Mouse (Mus musculus) midbrain, embryonic 16.5 days (tissue): ENCODE results near the gene Rasl10b. TPM values are rescaled to one million over a fixed set of nuclear protein-coding genes. Genes with fewer than 3 reads are reported as not detected.
A peak's percentile ranks its signal among the peaks of the same experiment; 100 is the strongest.

Experiments used
- ATAC-seq: fragments of 200-750 bp; cut with Nextera tagmentation; 2 replicates; pipeline ENCODE4 v1.8.0; 2017; ENCODE audit warnings: moderate TSS enrichment
- H3K27ac ChIP-seq: fragments of 300-500 bp; sonication (generic); 2 replicates; pipeline ENCODE4 v1.5.1; 2014; ENCODE audit warnings: mild to moderate bottlenecking, low read length, mixed read lengths
- H3K27me3 ChIP-seq: fragments of 300-500 bp; sonication (generic); 2 replicates; pipeline ENCODE4 v1.6.1; 2014; ENCODE audit warnings: low read depth, low read length, mixed read lengths; ENCODE audit not compliant: control insufficient read depth, insufficient read depth
- H3K36me3 ChIP-seq: fragments of 300-500 bp; sonication (generic); 2 replicates; pipeline ENCODE4 v1.6.1; 2014; ENCODE audit warnings: mild to moderate bottlenecking, low read length, moderate library complexity, mixed read lengths; ENCODE audit not compliant: control insufficient read depth, insufficient read depth
- H3K4me1 ChIP-seq: fragments of 300-500 bp; sonication (generic); 2 replicates; pipeline ENCODE4 v1.6.1; 2014; ENCODE audit warnings: mild to moderate bottlenecking, low read length, mixed read lengths; ENCODE audit not compliant: control insufficient read depth, insufficient read depth
- H3K4me2 ChIP-seq: fragments of 300-500 bp; sonication (generic); 2 replicates; pipeline ENCODE4 v1.6.1; 2014; ENCODE audit warnings: mild to moderate bottlenecking, low read length, mixed read lengths
- H3K4me3 ChIP-seq: fragments of 300-500 bp; sonication (generic); 2 replicates; pipeline ENCODE4 v1.5.1; 2014; ENCODE audit warnings: low read depth, mild to moderate bottlenecking, low read length, moderate library complexity, mixed read lengths
- H3K9ac ChIP-seq: fragments of 300-500 bp; sonication (generic); 2 replicates; pipeline ENCODE4 v1.6.1; 2014; ENCODE audit warnings: low read depth, low read length, mixed read lengths
- H3K9me3 ChIP-seq: fragments of 300-500 bp; sonication (generic); replicated peaks from 2 replicates; pipeline ENCODE4 v1.6.1; 2014; ENCODE audit warnings: mild to moderate bottlenecking, low read length, mixed read lengths; ENCODE audit not compliant: control insufficient read depth, poor library complexity, severe bottlenecking
- WGBS: fragments of 180-500 bp; shearing (Covaris S2); extraction: QIAGEN DNeasy Blood & Tissue Kit; methylation state at CpG from one replicate; pipeline ENCODE4 v1.1.7; 2014; 5-methylcytosine and 5-hydroxymethylcytosine counted together
- polyA plus RNA-seq: library from polyadenylated mRNA; unstranded; fragments of >200 nt; fragmentation: Nextera tagmentation; extraction: Ambion mirVana; gene quantifications from 2 replicates; pipeline ENCODE4 v1.2.1, GENCODE M21; 2015

Rasl10b gene
- polyA plus RNA-seq, 1 experiment from 2014 or later: 32.9 TPM

DNA sequence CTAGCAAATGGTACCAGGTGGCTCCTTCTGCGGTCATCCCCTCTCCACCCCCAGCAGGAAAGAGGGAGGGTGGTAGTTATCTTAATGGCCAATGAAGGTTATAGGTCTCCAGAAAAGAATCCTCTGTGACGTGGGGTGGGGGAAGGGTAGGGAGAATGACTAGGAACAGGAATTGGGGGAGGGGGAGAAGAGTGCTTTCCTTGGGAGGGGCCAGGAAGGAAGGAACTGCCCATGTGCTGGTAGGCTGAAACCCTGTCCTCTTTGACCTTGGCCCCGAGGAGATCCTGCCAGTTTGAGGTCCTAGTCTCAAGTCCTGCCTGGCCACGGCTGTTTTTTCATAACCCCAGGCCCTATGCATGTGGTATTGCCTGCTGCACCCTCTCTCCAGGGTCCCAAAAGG, 40.4 kb downstream of the Rasl10b start:
- Histone ChIP-seq H3K4me1 (peaks cover 8% of the 10 kb centered on the region; the same call in 1 of the 2 replicates), H3K27me3 (peaks cover 16% of the 10 kb centered on the region), H3K36me3 (no peaks in the 10 kb centered on the region), H3K4me2 (no peak overlapping the region), H3K9me3 (no peaks in the 10 kb centered on the region), H3K27ac (no peak overlapping the region), H3K4me3 (no peak overlapping the region), H3K9ac (no peak overlapping the region)
- WGBS: 75% methylated on average over 4 of the region's 4 CpGs
- ATAC-seq: no peak

GRCm38 (mm10) chr11:83450550-83450949, 41.6 kb downstream of the Rasl10b start:
- no peak for ATAC-seq
- WGBS: 24% methylated on average over 1 of the region's 1 CpGs
- H3K4me2 ChIP-seq: no peak overlapping the region
- no peaks in the 10 kb centered on the region for H3K9me3 ChIP-seq
- peaks cover 2% of the 10 kb centered on the region; the same call in 1 of the 2 replicates for H3K4me1 ChIP-seq
- no peak overlapping the region for H3K27ac ChIP-seq
- H3K9ac ChIP-seq: no peak overlapping the region
- H3K4me3 ChIP-seq: no peak overlapping the region
- peaks cover 4% of the 10 kb centered on the region for H3K27me3 ChIP-seq
- no peaks in the 10 kb centered on the region for H3K36me3 ChIP-seq

DNA sequence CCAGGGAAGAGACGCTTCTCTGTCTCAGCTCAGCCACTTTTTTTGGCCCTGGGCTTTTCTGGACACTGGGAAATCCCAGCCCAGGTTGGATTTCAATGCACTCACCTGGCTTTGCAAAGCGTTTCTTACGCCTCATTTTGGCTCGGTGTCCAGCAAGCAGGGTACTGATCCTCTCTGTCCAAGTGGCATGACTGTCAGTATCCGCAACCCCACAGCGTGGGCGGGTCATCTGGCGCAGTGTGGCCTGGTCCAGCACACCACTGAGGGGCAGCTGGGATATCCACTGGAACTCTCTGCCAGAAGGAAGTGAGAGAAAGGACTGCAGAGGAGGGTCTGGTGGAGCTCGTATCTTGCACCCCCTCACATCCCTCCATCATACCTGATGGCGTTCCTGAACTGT, 42.3 kb downstream of the Rasl10b start:
- no peaks in the 10 kb centered on the region for H3K36me3 ChIP-seq
- no peak for ATAC-seq
- H3K27ac ChIP-seq: no peak overlapping the region
- no peak overlapping the region for H3K4me2 ChIP-seq
- WGBS: 86% methylated on average over 10 of the region's 10 CpGs
- H3K27me3 ChIP-seq: no peaks in the 10 kb centered on the region
- no peaks in the 10 kb centered on the region for H3K9me3 ChIP-seq
- H3K4me1 ChIP-seq: peaks cover 2% of the 10 kb centered on the region; the same call in 1 of the 2 replicates
- no peak overlapping the region for H3K9ac ChIP-seq
- no peak overlapping the region for H3K4me3 ChIP-seq

- no peak overlapping the region for H3K27ac ChIP-seq
- no peak overlapping the region for H3K9ac ChIP-seq
- no peak overlapping the region for H3K4me3 ChIP-seq
- no peaks in the 10 kb centered on the region for H3K4me1 ChIP-seq
- no peaks in the 10 kb centered on the region for H3K27me3 ChIP-seq
- ATAC-seq: no peak
- H3K36me3 ChIP-seq: no peaks in the 10 kb centered on the region
- H3K4me2 ChIP-seq: no peak overlapping the region
- no peaks in the 10 kb centered on the region for H3K9me3 ChIP-seq
- WGBS: 37% methylated on average over 4 of the region's 4 CpGs
These were observed 45.6 kb downstream of the Rasl10b start for GRCm38 (mm10) chr11:83454548-83454947.

- H3K27ac ChIP-seq: no peak overlapping the region
- no peaks in the 10 kb centered on the region; the same call in 1 of the 2 replicates for H3K27me3 ChIP-seq
- H3K4me1 ChIP-seq: no peaks in the 10 kb centered on the region
- no peaks in the 10 kb centered on the region for H3K9me3 ChIP-seq
- H3K9ac ChIP-seq: no peak overlapping the region
- no peak overlapping the region for H3K4me2 ChIP-seq
- no peak for ATAC-seq
- 70% methylated on average over 3 of the region's 3 CpGs for whole genome bisulfite sequencing
- H3K4me3 ChIP-seq: no peak overlapping the region
- no peaks in the 10 kb centered on the region for H3K36me3 ChIP-seq
These were observed 46.7 kb downstream of the Rasl10b start for GRCm38 (mm10) chr11:83455608-83456007.

- ATAC-seq: no peak
- Histone ChIP-seq H3K4me3 (no peak overlapping the region), H3K9me3 (no peaks in the 10 kb centered on the region), H3K4me2 (no peak overlapping the region), H3K27me3 (peaks cover 4% of the 10 kb centered on the region), H3K36me3 (no peaks in the 10 kb centered on the region), H3K4me1 (peaks cover 1% of the 10 kb centered on the region; the same call in 1 of the 2 replicates), H3K9ac (no peak overlapping the region), H3K27ac (no peak overlapping the region)
- 14% methylated on average over 7 of the region's 7 CpGs for WGBS
These were observed 48.3 kb downstream of the Rasl10b start for GRCm38 (mm10) chr11:83457257-83457656.

GRCm38 (mm10) chr11:83457912-83458601, 49.1 kb downstream of the Rasl10b start:
- H3K27me3 ChIP-seq: peaks cover 4% of the 10 kb centered on the region
- H3K27ac ChIP-seq: no peak overlapping the region
- no peak overlapping the region for H3K4me2 ChIP-seq
- no peak overlapping the region for H3K4me3 ChIP-seq
- no peak overlapping the region for H3K9ac ChIP-seq
- WGBS: 42% methylated on average over 9 of the region's 9 CpGs
- no peak for ATAC-seq
- H3K9me3 ChIP-seq: no peaks in the 10 kb centered on the region
- peaks cover 9% of the 10 kb centered on the region; the same call in 1 of the 2 replicates for H3K4me1 ChIP-seq
- H3K36me3 ChIP-seq: no peaks in the 10 kb centered on the region

DNA sequence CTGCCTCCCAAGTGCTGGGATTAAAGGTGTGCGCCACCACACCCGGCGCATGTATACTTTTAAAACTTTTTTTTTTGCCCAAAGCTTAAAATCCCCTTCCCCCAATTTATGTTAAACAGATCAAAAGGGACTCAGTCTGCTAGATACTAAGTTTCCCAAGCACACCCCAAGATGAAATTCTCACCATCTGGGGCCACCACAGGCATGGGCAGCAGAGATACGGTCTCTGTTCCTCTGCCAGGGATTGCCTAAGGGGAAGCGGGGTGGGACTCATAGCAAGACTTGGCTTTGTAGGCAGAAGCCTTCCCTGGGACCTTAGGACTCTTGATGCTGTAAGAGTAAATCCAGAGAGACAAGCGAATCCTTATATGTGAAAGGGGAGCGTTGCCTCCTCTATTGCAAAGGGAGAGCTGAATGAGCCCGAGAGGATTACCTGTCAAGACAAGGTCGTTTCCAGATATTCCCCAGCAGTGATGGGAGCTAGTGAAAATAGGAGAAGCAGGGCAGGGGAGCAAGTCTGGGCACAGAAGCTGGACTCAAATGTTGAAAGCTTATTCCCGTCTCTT, 52.6 kb downstream of the Rasl10b start:
- H3K27ac ChIP-seq: no peak overlapping the region
- H3K4me1 ChIP-seq: peaks cover 9% of the 10 kb centered on the region; the same call in 1 of the 2 replicates
- H3K4me3 ChIP-seq: no peak overlapping the region
- 59% methylated on average over 10 of the region's 10 CpGs for WGBS
- no peaks in the 10 kb centered on the region for H3K9me3 ChIP-seq
- no peak for ATAC-seq
- peaks cover 17% of the 10 kb centered on the region for H3K27me3 ChIP-seq
- no peak overlapping the region for H3K4me2 ChIP-seq
- H3K36me3 ChIP-seq: no peaks in the 10 kb centered on the region
- H3K9ac ChIP-seq: no peak overlapping the region

DNA sequence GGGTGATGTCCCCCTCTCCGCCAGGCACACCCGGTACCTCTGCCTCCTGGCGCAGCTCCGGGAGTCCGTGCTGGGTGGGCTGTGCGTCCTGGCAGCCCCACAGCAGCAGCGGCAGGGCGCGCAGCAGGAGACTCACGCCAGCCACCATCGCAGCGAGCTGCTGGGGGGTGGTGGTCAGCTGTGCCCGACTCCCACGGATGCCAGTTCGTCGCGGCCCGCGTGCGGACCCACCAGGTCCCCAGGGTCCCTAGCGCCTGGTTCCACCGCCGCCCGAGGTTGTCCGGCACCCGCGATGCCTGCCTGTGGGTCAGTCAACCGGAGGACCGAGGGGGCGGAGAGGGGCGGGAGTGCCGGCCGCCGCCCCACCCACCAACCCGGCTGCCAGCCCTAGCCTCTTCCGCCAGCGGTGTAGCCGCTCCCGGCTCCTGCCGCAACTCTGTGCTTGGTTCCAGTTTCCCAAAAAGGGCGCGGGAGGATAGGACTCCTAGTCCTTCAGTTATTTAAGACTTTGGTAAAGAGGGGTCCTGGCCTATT, 53.8 kb downstream of the Rasl10b start, which contains the start of gene Mmp28:
Gene Mmp28 (minus strand): TSS at position 361 of the 534 bp plus-strand sequence.
- Histone ChIP-seq H3K36me3 (no peaks in the 10 kb centered on the region), H3K4me3 (peak within 1 kb of the TSS; percentile 55), H3K27ac (no peak within 1 kb of the TSS), H3K27me3 (peaks cover 17% of the 10 kb centered on the region), H3K4me2 (peak within 1 kb of the TSS; percentile 95), H3K4me1 (peaks cover 9% of the 10 kb centered on the region; the same call in 1 of the 2 replicates), H3K9ac (peak within 1 kb of the TSS; percentile 76), H3K9me3 (no peaks in the 10 kb centered on the region)
- WGBS: under 1% methylated on average over 40 of the region's 42 CpGs
- 0 out of 2 replicates have a peak, but pooled peaks have one; percentile 36 for ATAC-seq
